Mouse (Mus musculus) gastrocnemius, adult 2 months (tissue): ENCODE measurements around the gene Adcy2. TPM values are rescaled to one million over a fixed set of nuclear protein-coding genes. Genes with fewer than 3 reads are reported as not detected.

Source experiments
- DNase-seq: peaks from one replicate; pipeline ENCODE4 v3.0.0; 2022
- H3K27ac ChIP-seq: fragments of 200-600 bp; 2 replicates; pipeline ENCODE4 v1.8.1; 2022; ENCODE audit warnings: mild to moderate bottlenecking
- H3K4me3 ChIP-seq: fragments of 200-600 bp; 2 replicates; pipeline ENCODE4 v1.8.1; 2022; ENCODE audit warnings: mild to moderate bottlenecking, moderate library complexity
- CTCF ChIP-seq: fragments of 200-600 bp; IDR thresholded peaks from 2 replicates; pipeline ENCODE4 v1.8.1; 2022; ENCODE audit warnings: antibody characterized with exemption, mild to moderate bottlenecking, moderate library complexity
- intact Hi-C: fragments of 180-260 bp; cut with DNase I; formaldehyde crosslinking; loops from one replicate; pipeline ENCODE4 v1.15.1; 2025
- total RNA-seq, 2 experiments: library from RNA; stranded (reverse); gene quantifications; 2 replicates each; pipeline ENCODE4 v1.2.3; 2021

The Adcy2 gene
- total RNA-seq, 2 experiments from 2014 or later: 37.7 to 44.8 TPM

DNA sequence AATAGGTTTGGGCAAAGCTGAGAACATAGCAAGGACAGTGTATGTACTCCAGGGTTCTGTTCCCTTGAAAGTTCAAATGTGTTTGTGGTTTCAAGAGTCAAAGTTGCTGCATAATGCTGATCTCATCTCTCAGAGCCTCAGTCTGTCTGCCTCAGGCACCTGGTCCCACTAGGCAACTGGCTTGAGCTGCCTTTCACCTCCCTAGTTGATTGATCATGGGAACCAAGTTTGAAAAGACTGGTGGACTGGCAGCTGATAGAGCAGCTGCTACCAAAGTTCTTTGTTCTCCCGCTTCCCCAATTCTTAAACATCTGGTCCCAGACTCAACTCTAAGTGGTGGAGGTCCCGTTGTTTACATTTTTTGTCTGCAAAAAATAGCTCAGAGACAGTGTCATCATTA, 56.6 kb downstream of the Adcy2 start:
- TF ChIP-seq CTCF: no peak
- no peak overlapping the region for H3K27ac ChIP-seq
- no peak overlapping the region for H3K4me3 ChIP-seq
- no peak for DNase-seq
- intact Hi-C loops: loop anchor here (5.0 kb wide), 1 partner anchor 150 kb away; no protein-coding TSS in a partner anchor

DNA sequence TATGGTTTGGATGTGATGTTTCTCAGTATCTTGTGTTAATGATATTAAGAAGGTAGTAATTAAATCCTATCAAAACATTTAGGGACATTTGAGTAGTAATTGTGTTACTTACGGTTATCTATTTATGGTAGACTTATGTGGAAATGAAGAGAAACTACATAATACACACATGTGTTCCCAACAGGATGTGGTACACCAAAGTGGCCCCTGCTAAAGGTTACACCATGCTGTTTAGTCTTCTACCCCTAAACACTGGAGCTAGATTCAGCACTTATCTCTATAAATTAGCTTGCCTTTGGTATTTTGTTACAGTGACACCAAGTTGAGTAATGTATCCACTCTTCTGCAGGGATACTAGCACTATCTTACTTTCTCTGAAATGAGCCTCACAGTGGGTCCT, 57.9 kb downstream of the Adcy2 start:
- no peak for TF ChIP-seq CTCF
- intact Hi-C loops: loop anchor here (5.0 kb wide), 1 partner anchor 149 kb away; no protein-coding TSS in a partner anchor
- no peak overlapping the region for H3K4me3 ChIP-seq
- H3K27ac ChIP-seq: no peak overlapping the region
- no peak for DNase-seq

DNA sequence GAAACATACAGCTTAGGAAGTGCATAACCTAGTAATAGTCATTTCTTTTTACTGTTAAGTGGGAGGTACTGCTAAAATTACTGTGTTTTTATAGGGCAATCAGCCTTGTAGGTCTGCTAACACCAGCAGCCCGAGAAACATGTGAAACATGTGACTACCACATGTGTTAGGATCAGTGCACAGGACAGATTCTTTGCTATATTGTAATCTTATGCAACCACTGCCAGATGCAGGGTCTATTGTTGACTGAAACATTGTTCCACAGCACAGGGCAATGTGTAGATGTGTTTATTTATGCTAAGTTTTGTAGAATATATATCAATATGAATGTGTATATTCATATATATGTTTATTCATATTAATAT, 67.1 kb downstream of the Adcy2 start:
- TF ChIP-seq CTCF: no peak
- intact Hi-C loops: no loop called here
- H3K27ac ChIP-seq: no peak overlapping the region
- no peak for DNase-seq
- H3K4me3 ChIP-seq: no peak overlapping the region

GRCm38 (mm10) chr13:68931602-68932282, 67.6 kb downstream of the Adcy2 start:
- TF ChIP-seq CTCF: no peak
- Histone ChIP-seq H3K4me3 (no peak overlapping the region), H3K27ac (no peak overlapping the region)
- no peak for DNase-seq
- intact Hi-C loops: no loop called here

- Histone ChIP-seq H3K27ac (no peak overlapping the region), H3K4me3 (no peak overlapping the region)
- TF ChIP-seq CTCF: no peak
- intact Hi-C loops: loop anchor here (5.0 kb wide), 1 partner anchor 69 kb away; the partner anchor contains the start of gene Adcy2
- DNase-seq: no peak
These were observed 70.9 kb downstream of the Adcy2 start for GRCm38 (mm10) chr13:68928469-68928868.

DNA sequence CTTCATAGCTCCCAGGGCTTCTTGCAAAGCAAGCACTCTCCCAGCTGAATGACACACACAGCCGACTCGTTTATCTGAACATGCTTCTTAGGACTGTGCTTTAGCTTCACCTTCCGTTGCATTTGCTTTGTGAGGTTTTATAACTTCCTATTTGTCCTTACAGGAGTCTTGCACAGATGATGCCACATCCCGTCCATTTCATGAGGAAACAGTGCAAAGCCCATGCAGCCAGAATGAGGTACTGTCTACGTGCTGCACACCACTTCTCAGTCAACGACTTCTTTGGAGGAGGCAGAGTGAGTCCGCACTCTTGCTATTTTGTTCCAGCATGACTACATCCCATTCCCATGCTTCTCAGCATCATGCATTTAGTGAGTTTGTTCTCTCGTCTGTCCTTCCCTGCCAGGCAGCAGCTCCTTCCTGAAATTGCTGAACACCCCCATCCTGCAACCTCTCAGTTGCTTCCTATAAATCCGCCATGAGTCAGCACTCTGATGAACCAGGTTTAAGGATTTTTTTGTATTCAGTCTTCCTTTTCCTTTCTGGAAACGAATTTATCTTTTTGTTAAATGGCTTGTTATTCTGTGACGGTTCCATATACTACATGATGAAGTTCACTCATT, 85.6 kb downstream of the Adcy2 start:
- no peak for DNase-seq
- Histone ChIP-seq H3K27ac (no peak overlapping the region), H3K4me3 (no peak overlapping the region)
- intact Hi-C loops: no loop called here
- TF ChIP-seq CTCF: no peak

DNA sequence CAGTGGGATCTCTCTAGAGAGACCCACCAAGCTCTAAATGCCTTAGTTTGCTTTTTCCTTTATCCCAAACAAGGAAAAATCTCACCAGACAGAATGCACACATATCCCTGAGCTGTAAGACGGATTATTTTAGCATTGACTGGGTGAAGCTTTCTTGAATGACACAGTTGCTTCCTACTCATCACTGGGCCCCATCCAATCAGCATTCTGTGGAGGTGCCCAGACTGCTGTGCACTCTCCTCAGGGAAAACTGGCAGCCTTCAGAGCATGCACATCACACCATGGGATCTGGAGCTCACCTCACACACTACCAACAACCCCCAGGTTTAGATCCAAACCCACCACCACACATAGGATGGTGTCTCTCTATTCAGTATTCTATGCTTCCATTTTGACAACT, 92.7 kb downstream of the Adcy2 start:
- H3K27ac ChIP-seq: no peak overlapping the region
- no peak overlapping the region for H3K4me3 ChIP-seq
- TF ChIP-seq CTCF: no peak
- intact Hi-C loops: no loop called here
- no peak for DNase-seq

- Histone ChIP-seq H3K27ac (no peak overlapping the region), H3K4me3 (no peak overlapping the region)
- no peak for DNase-seq
- intact Hi-C loops: no loop called here
- no peak for TF ChIP-seq CTCF
These were observed 96.6 kb downstream of the Adcy2 start for GRCm38 (mm10) chr13:68902708-68903107.

- H3K27ac ChIP-seq: no peak overlapping the region
- no peak for TF ChIP-seq CTCF
- no peak overlapping the region for H3K4me3 ChIP-seq
- no peak for DNase-seq
- intact Hi-C loops: no loop called here
These were observed 109.3 kb downstream of the Adcy2 start for GRCm38 (mm10) chr13:68889929-68890593.

DNA sequence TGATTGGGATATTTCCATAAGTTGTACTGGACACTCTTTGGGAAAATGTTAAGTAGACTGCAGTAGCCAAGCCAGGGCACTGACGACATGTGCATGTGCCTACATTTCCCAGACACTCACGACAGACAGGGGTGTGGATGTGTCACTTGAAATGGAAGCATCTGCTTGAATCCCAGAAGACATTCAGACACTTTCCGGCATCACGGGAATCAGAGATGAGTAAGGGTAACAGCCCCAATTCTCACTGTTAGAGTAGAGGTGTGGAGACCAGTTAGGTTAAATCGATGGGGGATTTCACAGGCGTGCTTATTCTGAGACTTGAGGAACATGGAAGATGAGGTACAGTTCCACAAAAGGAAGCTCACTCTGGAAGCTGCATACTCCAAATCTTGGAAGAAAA, 130.6 kb downstream of the Adcy2 start:
- intact Hi-C loops: no loop called here
- no peak for DNase-seq

GRCm38 (mm10) chr13:68867940-68868655, 131.2 kb downstream of the Adcy2 start:
- intact Hi-C loops: no loop called here
- Histone ChIP-seq H3K4me3 (no peak overlapping the region), H3K27ac (peak overlapping the region; percentile 61)
- no peak for TF ChIP-seq CTCF
- no peak for DNase-seq

More for the DNA sequence above, 130.6 kb downstream of the Adcy2 start:
- no peak for TF ChIP-seq CTCF
- peak overlapping the region; percentile 61; the same call in 1 of the 2 replicates for H3K27ac ChIP-seq
- H3K4me3 ChIP-seq: no peak overlapping the region

GRCm38 (mm10) chr13:68860036-68860435, 139.3 kb downstream of the Adcy2 start:
- intact Hi-C loops: no loop called here
- no peak overlapping the region for H3K4me3 ChIP-seq
- DNase-seq: no peak
- TF ChIP-seq CTCF: no peak
- H3K27ac ChIP-seq: no peak overlapping the region

DNA sequence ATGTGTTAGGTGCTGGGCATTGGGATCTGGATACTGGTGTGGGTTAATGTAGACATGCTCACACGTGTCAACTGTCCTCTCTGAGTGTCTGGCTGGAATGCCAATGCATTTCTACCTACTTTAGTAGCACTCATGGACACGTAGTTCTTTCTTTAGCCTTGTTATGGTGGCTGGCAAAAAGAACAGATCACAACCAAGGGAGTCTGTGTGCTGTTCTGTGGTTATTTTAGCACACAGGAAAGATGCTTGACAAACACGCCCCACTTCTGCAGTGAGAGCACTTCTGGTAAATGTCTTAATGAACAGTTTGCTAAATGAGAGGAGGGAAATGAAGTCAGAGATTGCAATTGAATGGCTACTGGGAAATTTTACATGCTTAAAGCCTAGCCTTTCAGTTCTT, 151.1 kb downstream of the Adcy2 start:
- intact Hi-C loops: no loop called here
- Histone ChIP-seq H3K4me3 (no peak overlapping the region), H3K27ac (no peak overlapping the region)
- no peak for DNase-seq
- TF ChIP-seq CTCF: no peak
